Mouse (Mus musculus): ENCODE measurements around the gene Adam1a. TPM values are rescaled to one million over a fixed set of nuclear protein-coding genes. Genes with fewer than 3 reads are reported as not detected.

Gene Adam1a
- polyA plus RNA-seq, 1 experiment from 2014 or later: 6.9 TPM

GRCm38 (mm10) chr5:121586400-121587039 is 41.2 kb upstream of the Adam1a start:
- H3K9me3 ChIP-seq (ENCODE audit: control insufficient read depth, low read length): no peaks in the 10 kb centered on the region
- no peak overlapping the region for H3K9ac ChIP-seq (replicated peaks; ENCODE audit: low read length)
- DNase-seq: no peak
- no peak overlapping the region for H3K4me3 ChIP-seq (replicated peaks; ENCODE audit: low read depth, low read length)
- no peak for ATAC-seq (ENCODE audit: low FRiP score, low TSS enrichment)
- H3K4me1 ChIP-seq (ENCODE audit: control insufficient read depth, insufficient read depth, low read length): no peaks in the 10 kb centered on the region
- H3K36me3 ChIP-seq (ENCODE audit: control insufficient read depth, insufficient read depth, low read length): no peaks in the 10 kb centered on the region
- no peak overlapping the region for H3K27ac ChIP-seq (replicated peaks; ENCODE audit: low read depth, low read length)
- H3K27me3 ChIP-seq (ENCODE audit: control insufficient read depth, insufficient read depth, low read length): no peaks in the 10 kb centered on the region
- no peak overlapping the region for H3K4me2 ChIP-seq (ENCODE audit: low read length)
- 82% methylated on average over 6 of the region's 6 CpGs for WGBS

GRCm38 (mm10) chr5:121585699-121586098 is 40.4 kb upstream of the Adam1a start:
- whole genome bisulfite sequencing: 81% methylated on average over 5 of the region's 5 CpGs
- Histone ChIP-seq H3K4me2 (ENCODE audit: low read length) (no peak overlapping the region), H3K9me3 (ENCODE audit: control insufficient read depth, low read length) (no peaks in the 10 kb centered on the region)

DNA sequence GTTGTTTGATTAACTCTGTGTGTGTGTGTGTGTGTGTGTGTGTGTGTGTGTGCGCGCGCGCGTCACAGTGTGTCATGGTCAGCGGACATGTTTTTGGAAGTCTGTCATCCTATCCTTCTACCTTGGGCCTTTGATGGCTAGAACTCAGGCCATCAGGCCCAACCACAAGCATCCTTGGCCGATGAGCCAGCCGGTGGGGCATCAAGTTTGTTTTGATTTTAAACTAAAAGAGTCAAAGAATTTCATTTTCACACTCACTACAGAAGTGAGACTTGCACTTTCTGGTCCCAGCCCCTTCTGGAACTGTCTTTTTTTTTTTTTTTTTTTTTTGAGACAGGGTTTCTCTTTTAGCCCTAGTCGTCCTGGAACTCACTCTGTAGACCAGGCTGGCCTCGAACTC is 39.7 kb upstream of the Adam1a start:
- ATAC-seq (ENCODE audit: low FRiP score, low TSS enrichment) (no peak), DNase-seq (no peak)
- Histone ChIP-seq H3K36me3 (ENCODE audit: control insufficient read depth, insufficient read depth, low read length) (no peaks in the 10 kb centered on the region), H3K27ac (replicated peaks; ENCODE audit: low read depth, low read length) (no peak overlapping the region), H3K4me2 (ENCODE audit: low read length) (no peak overlapping the region), H3K4me3 (replicated peaks; ENCODE audit: low read depth, low read length) (no peak overlapping the region), H3K9me3 (ENCODE audit: control insufficient read depth, low read length) (no peaks in the 10 kb centered on the region), H3K9ac (replicated peaks; ENCODE audit: low read length) (no peak overlapping the region), H3K27me3 (ENCODE audit: control insufficient read depth, insufficient read depth, low read length) (no peaks in the 10 kb centered on the region), H3K4me1 (ENCODE audit: control insufficient read depth, insufficient read depth, low read length) (no peaks in the 10 kb centered on the region)
- WGBS: 96% methylated on average over 10 of the region's 10 CpGs

More at GRCm38 (mm10) chr5:121585699-121586098, 40.4 kb upstream of the Adam1a start:
- Histone ChIP-seq H3K27me3 (ENCODE audit: control insufficient read depth, insufficient read depth, low read length) (no peaks in the 10 kb centered on the region), H3K4me3 (replicated peaks; ENCODE audit: low read depth, low read length) (no peak overlapping the region), H3K9ac (replicated peaks; ENCODE audit: low read length) (no peak overlapping the region), H3K27ac (replicated peaks; ENCODE audit: low read depth, low read length) (no peak overlapping the region), H3K4me1 (ENCODE audit: control insufficient read depth, insufficient read depth, low read length) (no peaks in the 10 kb centered on the region), H3K36me3 (ENCODE audit: control insufficient read depth, insufficient read depth, low read length) (no peaks in the 10 kb centered on the region)
- ATAC-seq (ENCODE audit: low FRiP score, low TSS enrichment) (no peak), DNase-seq (no peak)

DNA sequence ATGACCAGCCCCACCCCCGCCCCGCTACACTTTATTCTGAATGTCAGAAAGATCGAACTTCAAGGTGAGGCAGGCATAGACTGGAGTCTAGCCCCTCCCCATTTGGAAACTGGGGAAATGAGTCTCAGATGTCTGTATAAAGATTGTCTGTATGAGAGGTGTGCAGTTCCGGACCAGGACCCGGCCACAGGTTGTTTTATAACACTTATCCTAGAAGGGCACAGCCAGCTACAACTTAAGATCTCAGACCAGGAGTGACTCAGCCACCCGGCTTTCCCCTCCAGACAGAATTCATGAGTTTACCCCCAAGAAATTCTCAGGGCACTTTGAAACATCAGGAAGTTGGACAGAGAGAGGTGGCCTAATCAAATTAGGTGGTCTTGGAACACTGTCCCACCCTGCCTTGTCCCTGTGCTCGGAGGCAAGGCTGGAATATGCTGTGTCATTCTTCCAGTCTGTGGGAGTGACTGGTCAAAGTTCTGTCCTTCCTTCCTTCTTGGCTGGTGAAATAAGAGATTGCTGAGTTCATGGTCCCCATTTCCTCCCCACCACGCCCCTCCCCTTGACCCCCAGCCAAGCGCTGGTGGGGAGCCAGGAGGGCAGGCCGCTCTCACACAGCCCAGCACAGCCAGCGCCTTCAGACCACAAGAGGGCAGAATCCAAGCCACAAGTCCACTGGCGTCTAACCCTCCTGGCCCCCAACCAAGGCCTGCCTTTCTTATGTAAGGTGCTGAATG is 38.7 kb upstream of the Adam1a start:
- ATAC-seq (ENCODE audit: low FRiP score, low TSS enrichment) (no peak), DNase-seq (peak; percentile 48)
- Histone ChIP-seq H3K27ac (replicated peaks; ENCODE audit: low read depth, low read length) (no peak overlapping the region), H3K9ac (replicated peaks; ENCODE audit: low read length) (no peak overlapping the region), H3K4me1 (ENCODE audit: control insufficient read depth, insufficient read depth, low read length) (no peaks in the 10 kb centered on the region), H3K4me3 (replicated peaks; ENCODE audit: low read depth, low read length) (no peak overlapping the region), H3K36me3 (ENCODE audit: control insufficient read depth, insufficient read depth, low read length) (peaks cover 8% of the 10 kb centered on the region; the same call in 1 of the 2 replicates), H3K9me3 (ENCODE audit: control insufficient read depth, low read length) (no peaks in the 10 kb centered on the region), H3K27me3 (ENCODE audit: control insufficient read depth, insufficient read depth, low read length) (no peaks in the 10 kb centered on the region), H3K4me2 (ENCODE audit: low read length) (no peak overlapping the region)
- WGBS: 58% methylated on average over 12 of the region's 12 CpGs

DNA sequence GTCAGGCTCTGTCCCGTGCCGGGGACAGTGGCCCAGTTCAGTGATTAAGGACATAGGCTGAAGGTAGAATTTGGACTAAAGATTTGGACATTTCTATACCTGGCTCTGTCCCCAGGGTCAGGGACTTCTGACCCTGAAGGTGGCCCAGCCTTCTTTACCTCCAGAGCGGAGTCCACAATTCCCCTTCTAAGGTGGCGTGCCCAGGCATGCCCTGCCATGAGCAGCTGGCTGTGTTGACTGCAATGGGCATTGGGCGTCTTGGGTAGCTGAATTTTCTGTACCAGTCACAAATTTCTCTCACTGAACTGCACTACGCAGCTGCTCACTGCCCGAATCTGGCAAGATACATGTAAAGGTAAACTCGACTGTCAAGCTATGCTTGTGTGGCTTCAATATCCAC is 36.7 kb upstream of the Adam1a start:
- no peak overlapping the region for H3K4me2 ChIP-seq (ENCODE audit: low read length)
- no peak overlapping the region for H3K4me3 ChIP-seq (replicated peaks; ENCODE audit: low read depth, low read length)
- H3K9me3 ChIP-seq (ENCODE audit: control insufficient read depth, low read length): no peaks in the 10 kb centered on the region
- 95% methylated on average over 8 of the region's 8 CpGs for WGBS
- DNase-seq (no peak), ATAC-seq (ENCODE audit: low FRiP score, low TSS enrichment) (no peak)
- no peak overlapping the region for H3K9ac ChIP-seq (replicated peaks; ENCODE audit: low read length)
- H3K4me1 ChIP-seq (ENCODE audit: control insufficient read depth, insufficient read depth, low read length): no peaks in the 10 kb centered on the region
- H3K27ac ChIP-seq (replicated peaks; ENCODE audit: low read depth, low read length): no peak overlapping the region
- H3K27me3 ChIP-seq (ENCODE audit: control insufficient read depth, insufficient read depth, low read length): no peaks in the 10 kb centered on the region
- H3K36me3 ChIP-seq (ENCODE audit: control insufficient read depth, insufficient read depth, low read length): peaks cover 8% of the 10 kb centered on the region; the same call in 1 of the 2 replicates

DNA sequence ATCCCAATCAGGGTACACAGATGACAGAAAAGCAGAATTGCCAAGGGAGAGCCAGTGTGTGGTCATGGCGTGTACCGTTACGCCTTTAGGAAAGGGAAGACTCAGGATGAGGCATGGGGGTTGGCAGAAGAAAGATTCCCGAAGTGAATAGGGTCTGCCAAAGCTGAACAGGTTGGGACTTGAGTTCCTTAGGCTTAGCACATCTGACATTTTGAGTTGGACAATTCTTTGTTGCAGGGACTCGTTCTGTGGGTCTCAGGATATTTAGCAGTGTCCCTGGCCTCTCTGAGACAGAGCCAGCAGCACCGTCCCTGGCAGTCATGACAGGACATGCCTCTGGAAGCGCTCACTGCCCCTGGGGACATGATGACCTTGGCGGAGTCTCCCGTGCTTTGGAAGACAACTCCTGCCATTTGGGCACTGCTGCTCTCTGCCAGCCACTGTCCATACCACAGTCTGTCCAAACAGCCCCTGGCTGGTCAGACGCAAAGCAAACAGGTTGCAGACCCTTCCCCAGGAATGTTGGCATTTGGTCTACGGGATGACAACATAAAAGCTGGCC is 31.7 kb upstream of the Adam1a start:
- DNase-seq: no peak
- H3K27ac ChIP-seq (replicated peaks; ENCODE audit: low read depth, low read length): no peak overlapping the region
- 94% methylated on average over 11 of the region's 11 CpGs for WGBS
- no peak overlapping the region for H3K4me2 ChIP-seq (ENCODE audit: low read length)
- H3K9me3 ChIP-seq (ENCODE audit: control insufficient read depth, low read length): no peaks in the 10 kb centered on the region
- no peaks in the 10 kb centered on the region for H3K4me1 ChIP-seq (ENCODE audit: control insufficient read depth, insufficient read depth, low read length)
- ATAC-seq (ENCODE audit: low FRiP score, low TSS enrichment): no peak
- no peak overlapping the region for H3K9ac ChIP-seq (replicated peaks; ENCODE audit: low read length)
- H3K4me3 ChIP-seq (replicated peaks; ENCODE audit: low read depth, low read length): no peak overlapping the region
- peaks cover 25% of the 10 kb centered on the region for H3K36me3 ChIP-seq (ENCODE audit: control insufficient read depth, insufficient read depth, low read length)
- H3K27me3 ChIP-seq (ENCODE audit: control insufficient read depth, insufficient read depth, low read length): no peaks in the 10 kb centered on the region

GRCm38 (mm10) chr5:121575867-121576266 is 30.6 kb upstream of the Adam1a start:
- no peaks in the 10 kb centered on the region for H3K4me1 ChIP-seq (ENCODE audit: control insufficient read depth, insufficient read depth, low read length)
- 96% methylated on average over 11 of the region's 11 CpGs for WGBS
- H3K9ac ChIP-seq (replicated peaks; ENCODE audit: low read length): no peak overlapping the region
- no peak for ATAC-seq (ENCODE audit: low FRiP score, low TSS enrichment)
- DNase-seq: no peak
- no peaks in the 10 kb centered on the region for H3K9me3 ChIP-seq (ENCODE audit: control insufficient read depth, low read length)
- H3K36me3 ChIP-seq (ENCODE audit: control insufficient read depth, insufficient read depth, low read length): peaks cover 28% of the 10 kb centered on the region
- no peak overlapping the region for H3K4me3 ChIP-seq (replicated peaks; ENCODE audit: low read depth, low read length)
- H3K27me3 ChIP-seq (ENCODE audit: control insufficient read depth, insufficient read depth, low read length): no peaks in the 10 kb centered on the region
- no peak overlapping the region for H3K27ac ChIP-seq (replicated peaks; ENCODE audit: low read depth, low read length)
- H3K4me2 ChIP-seq (ENCODE audit: low read length): no peak overlapping the region

DNA sequence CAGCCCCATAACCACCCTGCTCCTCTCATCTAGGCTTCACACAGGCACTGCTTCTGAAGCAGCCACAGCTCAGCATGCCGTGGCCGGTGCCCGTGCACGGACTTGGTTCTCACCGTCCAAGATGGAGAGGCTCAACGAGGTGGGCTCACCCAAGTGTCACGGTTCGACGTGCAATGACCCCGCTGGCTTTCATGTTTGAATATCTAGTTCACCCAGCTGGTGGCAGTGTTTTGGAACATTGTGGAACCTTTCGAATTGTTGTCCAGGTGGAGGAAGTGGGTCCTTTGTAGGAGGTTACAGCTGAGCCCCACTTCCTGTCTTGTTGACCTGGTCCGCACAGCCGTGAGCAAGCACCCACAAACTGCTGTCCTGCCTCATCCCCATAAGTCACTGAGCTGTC is 28.9 kb upstream of the Adam1a start:
- no peak for ATAC-seq (ENCODE audit: low FRiP score, low TSS enrichment)
- Histone ChIP-seq H3K4me2 (ENCODE audit: low read length) (no peak overlapping the region), H3K27ac (replicated peaks; ENCODE audit: low read depth, low read length) (no peak overlapping the region), H3K9ac (replicated peaks; ENCODE audit: low read length) (no peak overlapping the region), H3K9me3 (ENCODE audit: control insufficient read depth, low read length) (no peaks in the 10 kb centered on the region), H3K36me3 (ENCODE audit: control insufficient read depth, insufficient read depth, low read length) (peaks cover 25% of the 10 kb centered on the region), H3K27me3 (ENCODE audit: control insufficient read depth, insufficient read depth, low read length) (no peaks in the 10 kb centered on the region), H3K4me1 (ENCODE audit: control insufficient read depth, insufficient read depth, low read length) (no peaks in the 10 kb centered on the region), H3K4me3 (replicated peaks; ENCODE audit: low read depth, low read length) (no peak overlapping the region)
- WGBS: 92% methylated on average over 13 of the region's 13 CpGs
- DNase-seq: no peak

DNA sequence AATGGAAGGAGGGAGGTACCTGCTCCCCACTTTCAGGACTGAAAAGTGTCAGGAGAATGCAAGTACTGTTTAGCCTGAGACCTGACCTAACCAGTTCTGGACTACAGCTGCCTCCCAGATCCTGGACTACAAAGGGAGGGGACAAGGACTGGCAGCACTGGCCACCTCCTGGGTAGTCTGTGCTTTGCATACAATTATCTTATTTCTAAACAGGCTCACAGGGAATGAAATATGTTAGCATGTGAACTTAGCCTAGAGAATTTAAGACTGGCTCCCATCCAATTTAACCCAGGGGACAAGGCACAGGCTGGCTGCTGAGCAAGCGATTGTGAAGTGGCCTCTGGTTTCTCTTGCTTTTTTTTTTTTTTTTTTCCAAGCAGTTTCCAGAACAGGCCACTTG is 25.5 kb upstream of the Adam1a start:
- Histone ChIP-seq H3K27ac (replicated peaks; ENCODE audit: low read depth, low read length) (no peak overlapping the region), H3K36me3 (ENCODE audit: control insufficient read depth, insufficient read depth, low read length) (peaks cover 24% of the 10 kb centered on the region; the same call in 1 of the 2 replicates), H3K4me1 (ENCODE audit: control insufficient read depth, insufficient read depth, low read length) (no peaks in the 10 kb centered on the region), H3K27me3 (ENCODE audit: control insufficient read depth, insufficient read depth, low read length) (no peaks in the 10 kb centered on the region), H3K9me3 (ENCODE audit: control insufficient read depth, low read length) (no peaks in the 10 kb centered on the region), H3K4me3 (replicated peaks; ENCODE audit: low read depth, low read length) (no peak overlapping the region), H3K4me2 (ENCODE audit: low read length) (no peak overlapping the region), H3K9ac (replicated peaks; ENCODE audit: low read length) (no peak overlapping the region)
- DNase-seq: no peak
- WGBS: 81% methylated on average over 1 of the region's 1 CpGs
- ATAC-seq (ENCODE audit: low FRiP score, low TSS enrichment): no peak

All from midbrain, embryonic 14.5 days (tissue).